Mouse (Mus musculus) forebrain, postnatal 0 days (tissue): Measurements from ENCODE around the gene Plekhb2. TPM values are rescaled to one million over a fixed set of nuclear protein-coding genes. Genes with fewer than 3 reads are reported as not detected.
A peak's percentile ranks its signal among the peaks of the same experiment; 100 is the strongest.

Experiments
- ATAC-seq: fragments of 200-750 bp; cut with Nextera tagmentation; 2 replicates; pipeline ENCODE4 v1.8.0; 2017; ENCODE audit warnings: mild to moderate bottlenecking, moderate library complexity
- DNase-seq: peaks from one replicate; pipeline ENCODE4 v3.0.0-alpha.2; 2015
- H3K27ac ChIP-seq: fragments of 300-500 bp; sonication (generic); 2 replicates; pipeline ENCODE4 v1.5.1; 2014; ENCODE audit warnings: low read depth, mild to moderate bottlenecking, antibody characterized with exemption, low read length, moderate library complexity, mixed read lengths
- H3K27me3 ChIP-seq: fragments of 300-500 bp; sonication (generic); 2 replicates; pipeline ENCODE4 v1.6.1; 2014; ENCODE audit warnings: mild to moderate bottlenecking, low read length, mixed read lengths; ENCODE audit not compliant: insufficient read depth
- H3K36me3 ChIP-seq: fragments of 300-500 bp; sonication (generic); 2 replicates; pipeline ENCODE4 v1.6.1; 2014; ENCODE audit warnings: mild to moderate bottlenecking, moderate library complexity; ENCODE audit not compliant: insufficient read depth
- H3K4me1 ChIP-seq: fragments of 300-500 bp; sonication (generic); 2 replicates; pipeline ENCODE4 v1.6.1; 2014; ENCODE audit warnings: antibody characterized with exemption; ENCODE audit not compliant: insufficient read depth
- H3K4me2 ChIP-seq: fragments of 300-500 bp; sonication (generic); 2 replicates; pipeline ENCODE4 v1.6.1; 2014; ENCODE audit warnings: low read depth, mild to moderate bottlenecking, moderate library complexity
- H3K4me3 ChIP-seq: fragments of 300-500 bp; sonication (generic); 2 replicates; pipeline ENCODE4 v1.5.1; 2014; ENCODE audit warnings: low read depth, low read length, mixed read lengths
- H3K9ac ChIP-seq: fragments of 300-500 bp; sonication (generic); 2 replicates; pipeline ENCODE4 v1.6.1; 2014; ENCODE audit warnings: mild to moderate bottlenecking
- H3K9me3 ChIP-seq: fragments of 300-500 bp; sonication (generic); 2 replicates; pipeline ENCODE4 v1.6.1; 2016; ENCODE audit warnings: low read length
- CTCF ChIP-seq: sonication (generic); IDR thresholded peaks from 2 replicates; pipeline ENCODE4 v1.5.1; 2016; ENCODE audit warnings: antibody characterized with exemption, control low read depth, low read depth
- WGBS: fragments of 180-500 bp; shearing (Covaris S2); extraction: QIAGEN DNeasy Blood & Tissue Kit; methylation state at CpG from one replicate; pipeline ENCODE4 v1.1.7; 2014; 5-methylcytosine and 5-hydroxymethylcytosine counted together
- polyA plus RNA-seq: library from polyadenylated mRNA; unstranded; fragments of >200 nt; fragmentation: Nextera tagmentation; extraction: Ambion mirVana; gene quantifications from 2 replicates; pipeline ENCODE4 v1.2.1, GENCODE M21; 2015
- total RNA-seq: library from RNA; depleted of rRNA; stranded (reverse); fragments of >200 nt; gene quantifications from 2 replicates; pipeline ENCODE4 v1.2.3, GENCODE M21; 2014

Gene Plekhb2
- total and polyA plus RNA-seq, 2 experiments from 2014 or later, result 80.5 to 86.1 TPM

- Histone ChIP-seq H3K27me3 (no peaks in the 10 kb centered on the region), H3K9ac (peak within 1 kb of the TSS; percentile 92), H3K4me3 (peak within 1 kb of the TSS; percentile 84), H3K27ac (peak within 1 kb of the TSS; percentile 98), H3K4me2 (peak within 1 kb of the TSS; percentile 90), H3K36me3 (no peaks in the 10 kb centered on the region), H3K4me1 (peaks cover 18% of the 10 kb centered on the region; the same call in 1 of the 2 replicates), H3K9me3 (no peaks in the 10 kb centered on the region)
- under 1% methylated on average over 54 of the region's 59 CpGs for WGBS
- DNase-seq, result peak; percentile 97
- peak; percentile 92 for ATAC-seq
- TF ChIP-seq CTCF, result no peak; the same call in 1 of the 2 replicates
Measured at GRCm38 (mm10) chr1:34842887-34843618, 6.7 kb upstream of the Plekhb2 start, which contains the start of gene Fam168b. TSS of gene Fam168b (minus strand) at chr1:34843065.

- DNase-seq, result no peak
- WGBS, result 83% methylated on average over 3 of the region's 3 CpGs
- H3K36me3 ChIP-seq, result no peaks in the 10 kb centered on the region
Measured at GRCm38 (mm10) chr1:34847070-34847469, 2.7 kb upstream of the Plekhb2 start.

GRCm38 (mm10) chr1:34850343-34851136 is 764 bp downstream of the Plekhb2 start:
- H3K36me3 ChIP-seq, result no peaks in the 10 kb centered on the region
- DNase-seq (peak; percentile 40), ATAC-seq (peak; percentile 69)
- H3K9me3 ChIP-seq, result no peaks in the 10 kb centered on the region
- peaks cover 15% of the 10 kb centered on the region for H3K4me1 ChIP-seq
- H3K4me2 ChIP-seq, result peak overlapping the region; percentile 66
- no peak for TF ChIP-seq CTCF
- peak overlapping the region; percentile 79 for H3K4me3 ChIP-seq
- peak overlapping the region; percentile 95 for H3K9ac ChIP-seq
- WGBS, result 39% methylated on average over 10 of the region's 11 CpGs
- H3K27me3 ChIP-seq, result no peaks in the 10 kb centered on the region
- peak overlapping the region; percentile 80 for H3K27ac ChIP-seq

More at GRCm38 (mm10) chr1:34847070-34847469, 2.7 kb upstream of the Plekhb2 start:
- Histone ChIP-seq H3K9me3 (no peaks in the 10 kb centered on the region), H3K4me2 (no peak overlapping the region), H3K4me1 (peaks cover 15% of the 10 kb centered on the region), H3K27me3 (no peaks in the 10 kb centered on the region), H3K9ac (no peak overlapping the region), H3K27ac (no peak overlapping the region), H3K4me3 (no peak overlapping the region)
- TF ChIP-seq CTCF, result no peak
- no peak for ATAC-seq

- DNase-seq, result no peak
- Histone ChIP-seq H3K9me3 (no peaks in the 10 kb centered on the region), H3K4me3 (no peak overlapping the region; the same call in 1 of the 2 replicates), H3K36me3 (no peaks in the 10 kb centered on the region), H3K27me3 (no peaks in the 10 kb centered on the region), H3K9ac (peak overlapping the region; percentile 25; the same call in 1 of the 2 replicates), H3K27ac (no peak overlapping the region), H3K4me2 (peak overlapping the region; percentile 66), H3K4me1 (peaks cover 15% of the 10 kb centered on the region)
- no peak for TF ChIP-seq CTCF
- 0 out of 2 replicates have a peak, but pooled peaks have one; percentile 19 for ATAC-seq
- 58% methylated on average over 6 of the region's 6 CpGs for WGBS
Measured at GRCm38 (mm10) chr1:34851562-34851961, 1.8 kb downstream of the Plekhb2 start.

- H3K36me3 ChIP-seq, result no peaks in the 10 kb centered on the region
- ATAC-seq, result no peak
- no peak for TF ChIP-seq CTCF
- H3K4me3 ChIP-seq, result no peak overlapping the region
- peaks cover 15% of the 10 kb centered on the region for H3K4me1 ChIP-seq
- peak overlapping the region; percentile 25; the same call in 1 of the 2 replicates for H3K9ac ChIP-seq
- H3K9me3 ChIP-seq, result no peaks in the 10 kb centered on the region
- H3K27ac ChIP-seq, result no peak overlapping the region
- no peak for DNase-seq
- no peaks in the 10 kb centered on the region for H3K27me3 ChIP-seq
- WGBS, result 79% methylated on average over 11 of the region's 11 CpGs
- peak overlapping the region; percentile 19; the same call in 1 of the 2 replicates for H3K4me2 ChIP-seq
Measured at GRCm38 (mm10) chr1:34852116-34852878, 2.5 kb downstream of the Plekhb2 start.

GRCm38 (mm10) chr1:34853786-34854185 is 4.0 kb downstream of the Plekhb2 start:
- Histone ChIP-seq H3K9ac (no peak overlapping the region), H3K27me3 (no peaks in the 10 kb centered on the region), H3K9me3 (no peaks in the 10 kb centered on the region), H3K36me3 (no peaks in the 10 kb centered on the region), H3K4me3 (no peak overlapping the region), H3K4me2 (no peak overlapping the region), H3K4me1 (peaks cover 15% of the 10 kb centered on the region), H3K27ac (no peak overlapping the region)
- WGBS, result 89% methylated on average over 2 of the region's 2 CpGs
- no peak for DNase-seq
- TF ChIP-seq CTCF, result no peak
- ATAC-seq, result no peak
